In the genomic region with DNA sequence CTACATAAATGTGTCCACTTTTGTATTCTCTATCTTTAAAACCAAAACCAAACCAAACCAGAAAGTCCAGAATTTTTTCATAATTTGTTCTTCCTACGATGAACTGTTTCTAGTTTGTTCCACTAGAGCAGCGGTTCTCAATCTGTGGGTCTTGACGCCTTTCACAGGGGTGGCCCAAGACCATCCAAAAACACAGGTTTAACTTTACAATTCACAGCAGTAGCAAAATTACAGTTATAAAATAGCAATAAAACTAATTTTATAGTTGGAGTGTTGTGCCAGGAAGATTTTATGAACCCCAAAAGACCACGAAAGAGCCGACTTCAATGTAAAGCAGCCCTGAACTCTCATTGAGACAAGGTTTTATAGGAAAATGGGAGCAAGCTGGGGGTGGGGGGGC, we compare ENCODE assay signal across 20 mouse cellular contexts. TPM values are rescaled to one million over a fixed set of nuclear protein-coding genes. Genes with fewer than 3 reads are reported as not detected.
"Had no signal": no experiment of that assay in that cellular context is flagged by ENCODE, and none has a peak within 500 bp of the region (broad histone marks: within the 10 kb centered on the region; RNA-seq: fewer than 3 reads in every experiment).

No protein-coding gene starts in this region.

- H3K9ac ChIP-seq: neural tube, embryonic 13.5 days; neural tube, embryonic 15.5 days; stomach, embryonic 15.5 days had no signal

- H3K27ac ChIP-seq: neural tube, embryonic 13.5 days; neural tube, embryonic 15.5 days; stomach, embryonic 15.5 days; stomach, postnatal 0 days had no signal

- H3K4me1 ChIP-seq: neural tube, embryonic 15.5 days; stomach, embryonic 15.5 days had no signal

- H3K9me3 ChIP-seq: neural tube, embryonic 13.5 days; neural tube, embryonic 15.5 days; stomach, embryonic 15.5 days had no signal

- H3K27me3 ChIP-seq: neural tube, embryonic 13.5 days; neural tube, embryonic 15.5 days; stomach, embryonic 15.5 days had no signal

- H3K4me3 ChIP-seq: neural tube, embryonic 13.5 days; neural tube, embryonic 15.5 days; stomach, embryonic 15.5 days had no signal

- H3K4me2 ChIP-seq: neural tube, embryonic 13.5 days; neural tube, embryonic 15.5 days; stomach, embryonic 15.5 days had no signal

- DNase-seq: retina, postnatal 1 day; right cerebral cortex, adult 18-20 months; right cerebral cortex, postnatal 14 days; right cerebral cortex, postnatal 25 days; right cerebral cortex, postnatal 4 days; spleen, adult 18-20 months; thymus, adult 18-20 months; thymus, adult 2 months; thymus, postnatal 14 days; thymus, postnatal 25 days; thymus, postnatal 36 days; thymus, postnatal 4 days had no signal

RNA-seq across cellular contexts. Expression of a gene that starts 16.5 kb away (rescaled TPM):
- total RNA-seq: neutrophil, adult 5-6 weeks had no signal
- polyA plus RNA-seq: small intestine, adult 2 months; spleen, adult 2 months; stomach, embryonic 14.5 days had no signal
